Mouse (Mus musculus): ENCODE measurements around the gene Fcrla.

- TF ChIP-seq ZNF384 (IDR thresholded peaks at IDR 0.05; ENCODE audit: low read depth, low read length) (no peak), HCFC1 (IDR thresholded peaks at IDR 0.05; ENCODE audit: borderline replicate concordance, insufficient read depth, low read length) (no peak), MAFK (IDR thresholded peaks at IDR 0.05; ENCODE audit: insufficient read depth, low read depth, low read length) (no peak), ZC3H11A (IDR thresholded peaks at IDR 0.05; ENCODE audit: borderline replicate concordance, low read depth, low read length) (no peak)
Observed at GRCm38 (mm10) chr1:170933940-170934339, 6.6 kb upstream of the Fcrla start.

Measured in ES-E14 (cell line).